Mouse (Mus musculus) urinary bladder, postnatal 25 days (tissue): ENCODE data around the gene 6720489N17Rik.
"Not testable (repeated sequence)": the region's sequence is repeated elsewhere in the genome, so short reads cannot be mapped to it uniquely, and the experiment has no call there.

Source experiments
- DNase-seq: peaks from one replicate; pipeline ENCODE4 v3.0.0; 2022; ENCODE audit warnings: low spot score

The 6720489N17Rik gene

GRCm38 (mm10) chr13:62623577-62624276, at the start of gene 6720489N17Rik:
TSS of gene 6720489N17Rik (minus strand) at chr13:62624182.
- peak; percentile 63 for DNase-seq

- no peak for DNase-seq
Measured at GRCm38 (mm10) chr13:62653369-62653743, 29.4 kb upstream of the 6720489N17Rik start.

- peak; percentile 29 for DNase-seq
Measured at GRCm38 (mm10) chr13:62652681-62653368, 28.8 kb upstream of the 6720489N17Rik start.

DNA sequence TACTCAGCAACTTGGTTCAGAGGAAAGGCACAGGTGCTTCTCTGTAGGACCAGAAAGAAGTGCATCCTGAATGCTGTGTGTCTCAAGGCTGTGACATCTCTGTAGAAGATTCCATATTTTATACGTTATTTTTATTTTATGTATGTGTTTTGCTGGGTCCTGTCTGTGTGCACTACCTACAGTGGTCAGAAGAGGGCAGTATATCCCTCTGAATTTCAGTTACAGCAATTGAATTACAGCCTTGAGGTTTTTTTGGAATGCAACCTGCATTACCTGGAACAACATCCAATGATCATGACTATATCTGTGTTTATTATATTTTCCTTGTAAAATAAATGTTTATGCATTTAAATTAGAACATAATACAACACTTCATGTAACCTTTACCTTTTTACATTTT, 3.1 kb upstream of the 6720489N17Rik start:
- DNase-seq, result peak; percentile 8

- DNase-seq, result not testable (repeated sequence)
Measured at GRCm38 (mm10) chr13:62624277-62624665, 289 bp upstream of the 6720489N17Rik start.

GRCm38 (mm10) chr13:62617449-62617848, 6.5 kb downstream of the 6720489N17Rik start:
- DNase-seq, result not testable (repeated sequence)

- not testable (repeated sequence) for DNase-seq
Measured at GRCm38 (mm10) chr13:62571099-62571498, 52.9 kb downstream of the 6720489N17Rik start, which contains the start of gene Zfp934. TSS of gene Zfp934 (minus strand) at chr13:62571199.

DNA sequence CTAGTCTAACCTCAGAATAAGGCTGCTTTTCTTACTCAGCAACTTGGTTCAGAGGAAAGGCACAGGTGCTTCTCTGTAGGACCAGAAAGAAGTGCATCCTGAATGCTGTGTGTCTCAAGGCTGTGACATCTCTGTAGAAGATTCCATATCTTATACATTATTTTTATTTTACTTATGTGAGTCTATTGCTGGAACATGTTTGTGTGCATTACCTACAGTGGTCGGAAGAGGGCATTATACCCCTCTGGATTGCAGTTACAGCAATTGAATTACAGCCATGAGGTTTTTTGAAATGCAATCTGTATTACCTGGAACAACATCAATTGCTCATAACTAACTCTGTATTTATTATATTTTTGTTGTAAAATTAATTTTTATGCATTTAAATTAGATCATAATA, 62.3 kb downstream of the 6720489N17Rik start:
- DNase-seq, result not testable (repeated sequence)

DNA sequence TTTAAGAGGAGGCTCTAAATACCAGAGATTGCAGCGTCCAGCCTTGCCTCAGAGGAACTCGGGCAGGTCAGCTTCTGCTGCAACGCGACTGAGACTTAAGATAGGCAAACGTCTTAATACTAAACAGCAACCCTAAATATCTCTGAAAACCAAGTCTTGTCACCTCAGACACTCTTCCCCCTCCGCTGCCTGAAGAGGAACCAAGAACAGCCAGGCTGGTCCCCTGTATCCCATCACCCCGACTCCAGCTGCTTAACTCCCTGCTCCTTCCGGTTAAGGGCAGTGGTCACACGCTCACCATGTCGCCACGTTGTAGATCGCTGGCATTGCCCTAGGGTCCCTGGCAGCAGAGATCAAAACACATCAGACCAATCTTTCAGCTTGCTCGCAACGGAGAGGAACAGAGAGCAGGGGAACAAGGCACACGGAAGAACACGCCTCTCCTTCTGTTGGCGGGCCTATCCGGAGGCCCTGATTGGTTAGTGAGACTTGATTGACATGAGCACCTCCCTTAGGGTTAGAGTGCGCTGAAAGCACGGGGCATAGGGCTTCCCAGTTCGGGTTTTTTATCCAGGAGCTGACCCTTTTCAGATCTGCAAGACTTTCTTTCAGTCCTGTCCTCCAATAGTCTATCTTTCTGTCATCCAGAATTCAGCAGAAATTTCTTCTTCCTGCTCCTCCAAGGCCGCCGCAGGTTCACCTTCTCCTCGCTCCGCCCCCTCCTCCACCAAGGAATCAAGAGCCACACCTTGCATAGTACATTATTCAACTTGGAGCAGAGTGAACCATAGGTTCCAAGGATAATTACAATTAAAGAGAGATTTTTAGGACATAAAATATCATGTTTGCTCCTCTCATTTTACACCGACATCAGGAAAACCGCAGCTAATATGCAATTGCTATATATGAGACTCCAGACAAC, 65.5 kb downstream of the 6720489N17Rik start, which contains the start of gene Zfp935:
Zfp935 (minus strand) TSS at position 323 of the 922 bp plus-strand sequence.
- DNase-seq, result peak; percentile 64
